Mouse (Mus musculus): ENCODE data around the gene Draxin. TPM values are rescaled to one million over a fixed set of nuclear protein-coding genes. Genes with fewer than 3 reads are reported as not detected.
A peak's percentile ranks its signal among the peaks of the same experiment; 100 is the strongest.
"Not testable (repeated sequence)": the region's sequence is repeated elsewhere in the genome, so short reads cannot be mapped to it uniquely, and the experiment has no call there.

The Draxin gene
- 1 to 10 TPM in 1 of 2 experiments, under 1 TPM in 1; 0.46 to 1.2 TPM for total RNA-seq (2021)
- long read RNA-seq, experiment 1 = 0 reads
- long read RNA-seq, experiment 2 = 0 reads

- intact Hi-C loops (cut with DNase I) = no loop called here
- DNase-seq (ENCODE audit: low spot score in 2 of 2) = no peak
Measured at GRCm38 (mm10) chr4:148130561-148131413, at the start of gene Draxin. Draxin (minus strand) TSS chr4:148130698.

- no peak for DNase-seq (ENCODE audit: low spot score in 2 of 2)
- intact Hi-C loops (cut with DNase I) = no loop called here
Measured at GRCm38 (mm10) chr4:148177716-148178115, 47.2 kb upstream of the Draxin start.

- intact Hi-C loops (cut with DNase I); DNase-seq (ENCODE audit: low spot score in 2 of 2): not testable (repeated sequence)
Measured at GRCm38 (mm10) chr4:148176603-148177002, 46.1 kb upstream of the Draxin start.

- DNase-seq (ENCODE audit: low spot score in 2 of 2) = no peak
- intact Hi-C loops (cut with DNase I) = loop anchor here (5.0 kb wide), 3 partner anchors 58 to 163 kb away; no protein-coding TSS in a partner anchor
Measured at GRCm38 (mm10) chr4:148174495-148174862, 44.0 kb upstream of the Draxin start.

- intact Hi-C loops (cut with DNase I) = loop anchor here (5.0 kb wide), 3 partner anchors 58 to 163 kb away; no protein-coding TSS in a partner anchor
- DNase-seq (ENCODE audit: low spot score in 2 of 2) = peak; percentile 53 to 73
Measured at GRCm38 (mm10) chr4:148173811-148174494, 43.5 kb upstream of the Draxin start.

- intact Hi-C loops (cut with DNase I) = loop anchor here (2.0 to 5.0 kb wide), 5 partner anchors 61 to 264 kb away; no protein-coding TSS in a partner anchor
- DNase-seq (ENCODE audit: low spot score in 2 of 2) = no peak
Measured at GRCm38 (mm10) chr4:148171261-148171660, 40.8 kb upstream of the Draxin start.

- intact Hi-C loops (cut with DNase I) = loop anchor here (2.0 to 5.0 kb wide), 5 partner anchors 61 to 264 kb away; no protein-coding TSS in a partner anchor
- DNase-seq (ENCODE audit: low spot score in 2 of 2) = peak; percentile 62 to 73
Measured at GRCm38 (mm10) chr4:148170842-148171241, 40.3 kb upstream of the Draxin start.

- intact Hi-C loops (cut with DNase I) = no loop called here
- DNase-seq (ENCODE audit: low spot score in 2 of 2) = no peak
Measured at GRCm38 (mm10) chr4:148169586-148169985, 39.1 kb upstream of the Draxin start.

GRCm38 (mm10) chr4:148168287-148168686 is 37.8 kb upstream of the Draxin start:
- peak in 1 of 2 experiments; percentile 62 for DNase-seq (ENCODE audit: low spot score in 2 of 2)
- intact Hi-C loops (cut with DNase I) = no loop called here

- DNase-seq (ENCODE audit: low spot score in 2 of 2) = peak in 1 of 2 experiments; percentile 74
- intact Hi-C loops (cut with DNase I) = loop anchor here (2.0 kb wide), 1 partner anchor 52 kb away; no protein-coding TSS in a partner anchor
Measured at GRCm38 (mm10) chr4:148166986-148167385, 36.5 kb upstream of the Draxin start.

- peak; percentile 72 to 86 for DNase-seq (ENCODE audit: low spot score in 2 of 2)
- intact Hi-C loops (cut with DNase I) = loop anchor here (2.0 kb wide), 1 partner anchor 52 kb away; no protein-coding TSS in a partner anchor
Measured at GRCm38 (mm10) chr4:148166431-148166830, 35.9 kb upstream of the Draxin start.

GRCm38 (mm10) chr4:148165551-148165950 is 35.1 kb upstream of the Draxin start:
- no peak for DNase-seq (ENCODE audit: low spot score in 2 of 2)
- intact Hi-C loops (cut with DNase I) = no loop called here

GRCm38 (mm10) chr4:148164461-148164860 is 34.0 kb upstream of the Draxin start:
- DNase-seq (ENCODE audit: low spot score in 2 of 2) = no peak
- intact Hi-C loops (cut with DNase I) = no loop called here

- DNase-seq (ENCODE audit: low spot score in 2 of 2) = peak; percentile 79 to 83
- intact Hi-C loops (cut with DNase I) = no loop called here
Measured at GRCm38 (mm10) chr4:148164002-148164439, 33.5 kb upstream of the Draxin start.

GRCm38 (mm10) chr4:148160436-148161390 is 30.2 kb upstream of the Draxin start, which contains the start of the genes Fbxo44 and Fbxo2:
Fbxo44 (minus strand) TSS chr4:148160482.
Fbxo2 (plus strand) TSS chr4:148160621.
- DNase-seq (ENCODE audit: low spot score in 2 of 2) = peak in 1 of 2 experiments; percentile 59
- intact Hi-C loops (cut with DNase I) = no loop called here

- intact Hi-C loops (cut with DNase I) = no loop called here
- DNase-seq (ENCODE audit: low spot score in 2 of 2) = peak; percentile 98 to 99
Measured at GRCm38 (mm10) chr4:148159544-148160435, 29.3 kb upstream of the Draxin start.

GRCm38 (mm10) chr4:148158436-148159348 is 28.2 kb upstream of the Draxin start:
- peak in 1 of 2 experiments; percentile 49 for DNase-seq (ENCODE audit: low spot score in 2 of 2)
- intact Hi-C loops (cut with DNase I) = no loop called here

Data from left cerebral cortex, postnatal 14 days (tissue).